Mouse (Mus musculus) MEL (cell line): ENCODE data around the gene Mcl1.

Experiments used
- EP300 ChIP-seq, 2 experiments: IDR thresholded peaks; 2 replicates each; pipeline ENCODE4 v1.6.1; 2011; ENCODE audit warnings: improper control_type of control experiment in 2 of 2, low read length in 2 of 2, low read depth in 1 of 2, mild to moderate bottlenecking in 1 of 2
- TAL1 ChIP-seq: IDR thresholded peaks from 2 replicates; pipeline ENCODE4 v1.6.1; 2012; ENCODE audit warnings: mild to moderate bottlenecking, inconsistent platforms, low read length, moderate library complexity, mixed read lengths

GRCm38 (mm10) chr3:95674812-95675211 lies 16.2 kb downstream of the Mcl1 start:
- TF ChIP-seq EP300 (IDR thresholded peaks at IDR 0.05; ENCODE audit: low read depth in 1 of 2, low read length in 2 of 2) (no peak), TAL1 (no peak)
